Mouse (Mus musculus) hindbrain, embryonic 16.5 days (tissue): Measurements from ENCODE around the gene Cdh18. TPM values are rescaled to one million over a fixed set of nuclear protein-coding genes. Genes with fewer than 3 reads are reported as not detected.

Source experiments
- ATAC-seq: fragments of 200-750 bp; cut with Nextera tagmentation; 2 replicates; pipeline ENCODE4 v1.8.0; 2017; ENCODE audit warnings: moderate TSS enrichment, moderate library complexity
- H3K27ac ChIP-seq: fragments of 300-500 bp; sonication (generic); 2 replicates; pipeline ENCODE4 v1.5.1; 2014; ENCODE audit warnings: low read depth, mild to moderate bottlenecking, control low read depth, low read length, moderate library complexity
- H3K27me3 ChIP-seq: fragments of 300-500 bp; sonication (generic); replicated peaks from 2 replicates; pipeline ENCODE4 v1.6.1; 2014; ENCODE audit warnings: low read length; ENCODE audit not compliant: control insufficient read depth, insufficient read depth
- H3K36me3 ChIP-seq: fragments of 300-500 bp; sonication (generic); 2 replicates; pipeline ENCODE4 v1.6.1; 2014; ENCODE audit warnings: mild to moderate bottlenecking, low read length, moderate library complexity, mixed read lengths; ENCODE audit not compliant: control insufficient read depth, insufficient read depth
- H3K4me1 ChIP-seq: fragments of 300-500 bp; sonication (generic); 2 replicates; pipeline ENCODE4 v1.6.1; 2014; ENCODE audit warnings: low read depth, low read length; ENCODE audit not compliant: control insufficient read depth, insufficient read depth
- H3K4me2 ChIP-seq: fragments of 300-500 bp; sonication (generic); 2 replicates; pipeline ENCODE4 v1.6.1; 2014; ENCODE audit warnings: mild to moderate bottlenecking, low read length, control low read depth, moderate library complexity
- H3K4me3 ChIP-seq: fragments of 300-500 bp; sonication (generic); 2 replicates; pipeline ENCODE4 v1.5.1; 2014; ENCODE audit warnings: mild to moderate bottlenecking, low read length, control low read depth, moderate library complexity
- H3K9ac ChIP-seq: fragments of 300-500 bp; sonication (generic); 2 replicates; pipeline ENCODE4 v1.6.1; 2014; ENCODE audit warnings: low read depth, mild to moderate bottlenecking, control low read depth, low read length, moderate library complexity
- H3K9me3 ChIP-seq: fragments of 300-500 bp; sonication (generic); 2 replicates; pipeline ENCODE4 v1.6.1; 2014; ENCODE audit warnings: mild to moderate bottlenecking, low read length, moderate library complexity; ENCODE audit not compliant: control insufficient read depth
- WGBS: fragments of 180-500 bp; shearing (Covaris S2); extraction: QIAGEN DNeasy Blood & Tissue Kit; methylation state at CpG from one replicate; pipeline ENCODE4 v1.1.7; 2014; 5-methylcytosine and 5-hydroxymethylcytosine counted together
- polyA plus RNA-seq: library from polyadenylated mRNA; unstranded; fragments of >200 nt; fragmentation: Nextera tagmentation; extraction: Ambion mirVana; gene quantifications from 2 replicates; pipeline ENCODE4 v1.2.1, GENCODE M21; 2015

Gene Cdh18
- polyA plus RNA-seq, 1 experiment from 2014 or later, result 13.2 TPM

DNA sequence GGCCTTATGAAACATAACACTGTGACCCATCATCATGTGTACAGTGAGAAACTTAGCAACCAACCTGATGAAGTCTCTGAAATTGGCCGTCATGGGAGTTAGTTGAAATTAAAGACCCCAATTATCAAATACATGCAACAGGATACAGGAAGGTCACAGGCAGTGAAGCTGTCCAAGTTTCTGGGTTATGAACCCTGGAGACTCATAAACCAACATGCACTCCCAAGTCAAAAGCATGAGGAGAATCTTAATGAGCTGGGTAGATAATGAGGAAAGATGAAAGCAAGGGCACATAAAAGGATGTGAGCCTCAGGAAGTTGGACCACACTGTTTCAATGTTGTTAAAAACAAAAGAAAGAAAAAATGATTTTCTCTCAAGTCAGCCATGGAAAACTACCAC is 321.9 kb downstream of the Cdh18 start:
- Histone ChIP-seq H3K4me3 (no peak overlapping the region), H3K4me1 (no peaks in the 10 kb centered on the region), H3K9me3 (no peaks in the 10 kb centered on the region), H3K9ac (no peak overlapping the region), H3K36me3 (no peaks in the 10 kb centered on the region), H3K27me3 (no peaks in the 10 kb centered on the region), H3K4me2 (no peak overlapping the region), H3K27ac (no peak overlapping the region)
- 73% methylated on average over 1 of the region's 1 CpGs for WGBS
- no peak for ATAC-seq

DNA sequence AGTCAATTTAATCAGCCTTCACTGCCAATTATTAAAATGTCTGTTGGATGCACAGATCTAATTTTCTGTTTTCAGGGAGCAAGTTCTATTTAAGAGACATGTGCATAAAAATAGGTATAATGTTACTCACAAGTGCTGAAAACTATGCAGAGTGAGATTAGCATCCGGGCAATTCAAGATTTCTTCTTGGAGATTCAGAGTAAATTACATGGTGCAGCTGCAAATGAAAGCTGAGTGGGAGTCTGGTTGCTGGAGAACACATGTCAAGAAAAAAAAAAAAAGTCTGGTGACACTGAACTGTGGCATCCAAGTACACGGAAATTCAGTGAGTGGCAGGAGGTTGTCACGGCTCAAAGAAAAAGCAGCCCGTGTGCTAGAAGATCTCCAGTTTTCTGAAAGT is 348.9 kb downstream of the Cdh18 start:
- ATAC-seq, result no peak
- H3K9me3 ChIP-seq, result no peaks in the 10 kb centered on the region
- no peak overlapping the region for H3K9ac ChIP-seq
- 71% methylated on average over 4 of the region's 4 CpGs for WGBS
- no peak overlapping the region for H3K4me2 ChIP-seq
- H3K4me3 ChIP-seq, result no peak overlapping the region
- H3K4me1 ChIP-seq, result no peaks in the 10 kb centered on the region
- H3K36me3 ChIP-seq, result no peaks in the 10 kb centered on the region
- H3K27me3 ChIP-seq, result no peaks in the 10 kb centered on the region
- H3K27ac ChIP-seq, result no peak overlapping the region

DNA sequence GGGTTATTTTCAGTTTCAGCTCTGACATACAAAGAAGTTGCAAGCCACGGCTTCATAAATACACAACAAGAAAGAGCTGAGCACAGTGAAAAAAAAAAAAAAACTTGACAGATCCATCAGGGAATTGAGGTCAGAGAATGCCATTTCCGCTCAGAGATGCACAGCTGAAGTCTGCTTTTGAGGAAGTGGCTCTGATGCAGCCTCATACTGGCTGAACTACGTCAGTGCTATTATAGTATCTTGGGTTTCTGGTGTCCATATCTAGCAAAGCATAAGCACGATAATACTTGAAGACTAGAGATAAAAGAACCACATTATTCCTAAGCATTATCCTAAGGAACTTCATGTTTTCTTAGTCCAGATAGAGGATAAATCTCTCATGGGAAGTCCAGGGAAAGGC is 349.4 kb downstream of the Cdh18 start:
- no peak overlapping the region for H3K9ac ChIP-seq
- H3K36me3 ChIP-seq, result no peaks in the 10 kb centered on the region
- no peaks in the 10 kb centered on the region for H3K4me1 ChIP-seq
- no peak for ATAC-seq
- H3K4me3 ChIP-seq, result no peak overlapping the region
- 73% methylated on average over 4 of the region's 4 CpGs for WGBS
- no peaks in the 10 kb centered on the region for H3K27me3 ChIP-seq
- H3K9me3 ChIP-seq, result no peaks in the 10 kb centered on the region
- no peak overlapping the region for H3K27ac ChIP-seq
- H3K4me2 ChIP-seq, result no peak overlapping the region

DNA sequence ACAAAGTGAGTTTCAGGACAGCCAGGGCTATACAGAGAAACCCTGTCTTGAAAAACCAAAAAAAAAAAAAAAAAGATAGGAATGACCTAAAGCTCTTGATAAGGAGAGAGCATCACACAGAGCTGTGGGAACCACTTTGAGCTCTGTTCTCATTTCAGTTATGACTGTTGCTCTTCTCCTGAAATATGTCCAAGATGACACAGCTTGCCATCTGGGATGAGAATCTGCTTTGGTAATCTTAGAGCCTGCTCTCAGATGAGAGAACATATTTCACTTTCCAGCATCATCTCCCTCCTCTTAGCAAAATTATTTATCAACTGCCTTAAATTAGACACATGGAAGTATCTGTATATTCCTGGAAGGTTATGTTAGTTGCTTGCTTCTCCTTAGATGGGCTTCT is 365.6 kb downstream of the Cdh18 start:
- Histone ChIP-seq H3K27me3 (no peaks in the 10 kb centered on the region), H3K4me2 (no peak overlapping the region), H3K4me3 (no peak overlapping the region), H3K36me3 (no peaks in the 10 kb centered on the region), H3K9me3 (no peaks in the 10 kb centered on the region), H3K27ac (no peak overlapping the region), H3K4me1 (no peaks in the 10 kb centered on the region), H3K9ac (no peak overlapping the region)
- no peak for ATAC-seq

DNA sequence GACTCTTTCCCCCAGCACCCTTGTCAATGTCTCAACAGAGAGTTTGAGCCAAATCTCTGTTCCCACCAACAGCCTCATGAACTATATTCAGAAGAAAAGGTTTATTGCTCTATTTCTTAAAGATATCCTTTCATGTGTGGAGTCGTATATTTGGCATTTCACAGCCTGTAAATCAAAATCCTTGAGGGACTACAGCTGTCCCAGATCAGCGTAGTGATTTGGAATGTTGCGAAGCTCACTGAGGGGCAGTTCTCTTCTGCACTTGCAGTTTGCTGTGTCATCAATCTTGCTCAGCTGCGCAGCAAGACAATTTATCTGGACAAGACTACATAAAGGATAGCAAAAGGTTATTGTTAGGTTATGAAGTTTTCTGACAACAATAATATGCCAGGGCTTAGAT is 385.5 kb downstream of the Cdh18 start:
- no peak overlapping the region for H3K27ac ChIP-seq
- WGBS, result 70% methylated on average over 4 of the region's 4 CpGs
- H3K4me1 ChIP-seq, result no peaks in the 10 kb centered on the region
- no peaks in the 10 kb centered on the region for H3K27me3 ChIP-seq
- ATAC-seq, result no peak
- H3K4me2 ChIP-seq, result no peak overlapping the region
- no peaks in the 10 kb centered on the region for H3K36me3 ChIP-seq
- no peaks in the 10 kb centered on the region for H3K9me3 ChIP-seq
- no peak overlapping the region for H3K4me3 ChIP-seq
- H3K9ac ChIP-seq, result no peak overlapping the region

DNA sequence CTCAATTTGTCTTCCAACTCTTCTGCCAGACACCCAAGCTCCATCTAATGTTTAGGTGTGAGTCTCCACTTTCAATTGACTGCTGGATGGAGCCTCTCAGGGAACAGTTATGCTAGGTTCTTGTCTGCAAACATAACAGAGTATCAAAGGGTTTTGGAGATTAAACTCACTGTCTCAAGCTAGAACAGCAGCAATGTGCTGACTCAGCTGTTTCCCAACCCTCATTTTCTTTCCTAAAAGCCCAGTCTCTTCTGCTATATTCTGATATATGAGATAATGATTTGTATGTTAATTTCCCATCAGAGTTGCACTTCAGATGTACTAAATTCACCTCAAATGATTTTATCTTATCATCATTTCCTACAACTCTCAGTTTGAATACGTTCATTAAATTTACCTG is 398.4 kb downstream of the Cdh18 start:
- 88% methylated on average over 1 of the region's 1 CpGs for WGBS
- H3K27ac ChIP-seq, result no peak overlapping the region
- ATAC-seq, result no peak

DNA sequence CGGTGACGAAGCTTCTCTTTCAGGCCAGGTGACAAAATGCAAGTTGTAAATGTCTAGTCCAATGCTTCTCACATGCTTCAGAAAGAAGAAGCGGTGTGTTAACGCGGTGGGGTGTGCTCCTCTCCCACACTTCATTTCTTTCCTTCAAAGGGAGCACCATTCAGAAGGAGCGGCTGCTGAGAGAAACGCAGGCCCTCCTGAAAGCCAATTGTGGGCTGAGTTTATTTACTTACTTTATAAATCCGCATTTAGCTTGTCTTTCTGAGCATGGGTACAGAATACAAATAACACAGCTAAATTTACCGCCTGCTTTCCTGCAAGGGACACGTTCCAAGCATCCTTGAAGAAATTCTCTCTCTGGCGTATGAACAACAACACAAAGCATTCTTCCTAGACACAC is 420.6 kb downstream of the Cdh18 start:
- no peaks in the 10 kb centered on the region for H3K36me3 ChIP-seq
- no peaks in the 10 kb centered on the region for H3K27me3 ChIP-seq
- H3K27ac ChIP-seq, result no peak overlapping the region
- WGBS, result 68% methylated on average over 11 of the region's 11 CpGs
- H3K9me3 ChIP-seq, result no peaks in the 10 kb centered on the region
- no peak overlapping the region for H3K4me2 ChIP-seq
- no peaks in the 10 kb centered on the region for H3K4me1 ChIP-seq
- no peak overlapping the region for H3K4me3 ChIP-seq
- ATAC-seq, result no peak
- H3K9ac ChIP-seq, result no peak overlapping the region

More for the DNA sequence above, 398.4 kb downstream of the Cdh18 start:
- H3K4me3 ChIP-seq, result no peak overlapping the region
- no peaks in the 10 kb centered on the region for H3K9me3 ChIP-seq
- H3K4me2 ChIP-seq, result no peak overlapping the region
- H3K4me1 ChIP-seq, result no peaks in the 10 kb centered on the region
- no peaks in the 10 kb centered on the region for H3K27me3 ChIP-seq
- H3K36me3 ChIP-seq, result no peaks in the 10 kb centered on the region
- no peak overlapping the region for H3K9ac ChIP-seq

DNA sequence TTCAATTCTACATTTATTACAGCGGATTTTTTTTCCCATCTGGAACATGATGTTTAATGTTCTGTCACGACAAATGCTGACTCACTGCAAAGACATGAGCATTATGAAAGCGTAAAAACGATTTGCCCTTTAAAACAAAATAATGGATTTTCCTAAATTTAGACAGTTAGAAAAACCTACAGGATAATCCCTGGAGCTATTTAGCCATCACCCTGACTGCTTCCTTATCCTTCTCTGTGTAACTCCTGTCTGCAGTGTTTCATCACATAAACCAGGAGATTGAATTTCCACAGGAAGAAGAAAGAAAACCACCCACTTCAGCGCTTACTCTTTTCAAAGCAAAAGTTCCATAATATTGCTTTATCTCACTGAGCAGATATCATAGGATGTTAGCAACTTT is 431.3 kb downstream of the Cdh18 start:
- no peak for ATAC-seq
- Histone ChIP-seq H3K27ac (no peak overlapping the region), H3K36me3 (no peaks in the 10 kb centered on the region), H3K9me3 (no peaks in the 10 kb centered on the region), H3K9ac (no peak overlapping the region), H3K4me2 (no peak overlapping the region), H3K4me1 (no peaks in the 10 kb centered on the region), H3K27me3 (no peaks in the 10 kb centered on the region), H3K4me3 (no peak overlapping the region)
- 88% methylated on average over 5 of the region's 5 CpGs for WGBS

DNA sequence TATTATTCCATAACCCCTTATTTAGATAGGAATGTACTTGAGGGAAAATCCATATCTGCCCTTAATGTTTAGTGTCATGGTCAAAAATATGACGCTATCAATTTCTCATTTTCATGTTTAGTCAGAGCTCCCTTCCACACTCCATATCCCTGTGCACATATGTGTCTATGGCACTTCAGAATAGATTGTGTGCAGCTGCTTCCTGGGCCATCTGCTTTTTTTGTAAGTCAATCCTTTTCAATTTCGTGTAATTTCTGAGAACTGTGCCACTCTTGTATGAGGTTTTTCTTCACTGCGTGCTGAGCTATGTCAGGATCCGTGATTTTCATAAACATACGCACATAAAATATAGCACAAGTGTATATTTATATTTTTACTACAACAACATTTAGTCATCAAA is 435.8 kb downstream of the Cdh18 start:
- WGBS, result 76% methylated on average over 5 of the region's 5 CpGs
- H3K4me3 ChIP-seq, result no peak overlapping the region
- H3K36me3 ChIP-seq, result no peaks in the 10 kb centered on the region
- H3K9me3 ChIP-seq, result no peaks in the 10 kb centered on the region
- H3K4me1 ChIP-seq, result no peaks in the 10 kb centered on the region
- H3K27me3 ChIP-seq, result no peaks in the 10 kb centered on the region
- H3K9ac ChIP-seq, result no peak overlapping the region
- no peak overlapping the region for H3K4me2 ChIP-seq
- ATAC-seq, result no peak
- no peak overlapping the region for H3K27ac ChIP-seq

DNA sequence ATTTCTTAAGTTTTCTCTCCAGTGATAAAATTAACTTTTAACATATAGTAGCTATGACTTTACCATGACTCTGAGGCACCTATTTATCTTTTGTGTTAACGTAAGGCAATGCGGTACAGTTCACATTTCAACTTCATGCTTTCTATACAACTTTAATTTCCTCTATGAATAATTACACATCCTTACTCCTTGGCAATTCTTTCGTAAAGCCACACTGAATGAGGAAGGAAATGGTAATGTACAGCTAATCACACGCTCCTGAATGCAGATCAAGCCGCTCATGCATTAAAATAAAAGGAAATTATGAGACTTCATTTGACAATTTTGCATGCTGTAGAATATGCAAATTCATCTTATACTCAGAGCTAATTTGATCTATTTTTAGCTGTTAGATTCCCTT is 467.9 kb downstream of the Cdh18 start:
- H3K4me1 ChIP-seq, result no peaks in the 10 kb centered on the region
- WGBS, result 48% methylated on average over 5 of the region's 5 CpGs
- no peaks in the 10 kb centered on the region for H3K36me3 ChIP-seq
- H3K9me3 ChIP-seq, result no peaks in the 10 kb centered on the region
- no peak overlapping the region for H3K4me2 ChIP-seq
- H3K4me3 ChIP-seq, result no peak overlapping the region
- no peak overlapping the region for H3K27ac ChIP-seq
- H3K27me3 ChIP-seq, result no peaks in the 10 kb centered on the region
- no peak overlapping the region for H3K9ac ChIP-seq
- ATAC-seq, result no peak
